12 mouse cellular contexts compared by ENCODE assay signal in the genomic region with DNA sequence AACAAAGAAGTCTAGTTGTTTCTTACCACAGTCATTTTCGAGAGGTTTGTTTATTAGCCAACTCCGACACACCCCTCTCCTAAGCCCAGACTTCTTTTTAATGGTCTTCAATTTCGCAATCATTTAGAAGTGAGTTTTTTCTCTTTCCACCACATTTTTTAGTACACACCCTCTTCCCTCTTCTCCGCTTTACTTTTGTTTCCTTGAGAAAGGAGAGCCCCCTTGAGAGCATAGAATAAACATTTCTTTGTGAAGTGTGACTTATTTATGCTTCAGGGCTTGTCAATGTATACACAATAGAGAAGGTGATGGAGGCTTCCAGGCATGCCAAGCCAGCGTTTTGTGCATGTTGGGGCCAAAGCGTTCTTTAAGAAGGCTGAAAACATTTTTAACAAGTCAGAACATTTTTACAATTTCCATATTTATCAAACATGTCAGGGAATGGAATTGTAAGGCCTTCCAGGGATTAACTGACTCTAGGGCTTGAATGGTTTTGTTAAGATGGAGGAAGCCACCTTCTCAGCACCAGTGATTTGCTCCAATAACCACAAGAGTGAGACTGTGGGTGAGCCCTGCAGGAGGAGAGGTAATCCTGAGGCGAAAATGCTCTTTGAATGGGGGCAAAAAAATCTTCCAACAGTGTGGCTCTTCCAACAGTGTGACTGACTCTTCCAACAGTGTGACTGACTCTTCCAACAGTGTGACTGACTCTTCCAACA.
DNase-seq lines count a peak whose midpoint lies in the region; ATAC-seq lines count a peak whose summit lies in the region.
"Had no signal": no experiment of that assay in that cellular context is flagged by ENCODE, and none has a peak within 500 bp of the region (broad histone marks: within the 10 kb centered on the region; RNA-seq: fewer than 3 reads in every experiment).

No protein-coding gene starts in this region.

- DNase-seq in embryo, embryonic 10.5 days (ENCODE audit: low spot score), result peak; percentile 27
- no peak for DNase-seq in embryo, embryonic 9.5 days (ENCODE audit: extremely low spot score)
- no peak for DNase-seq in limb, embryonic 10.5 days (ENCODE audit: low spot score)
- no peak for DNase-seq in gastrocnemius, postnatal 25 days
- DNase-seq: adrenal gland, adult 2 months; kidney, postnatal 25 days had no signal

- no peaks in the 10 kb centered on the region for H3K36me3 ChIP-seq in limb, embryonic 12.5 days
- no peaks in the 10 kb centered on the region for H3K36me3 ChIP-seq in limb, embryonic 10.5 days
- H3K36me3 ChIP-seq in stomach, embryonic 15.5 days, result no peaks in the 10 kb centered on the region
- H3K36me3 ChIP-seq: heart, embryonic 10.5 days had no signal

- no peaks in the 10 kb centered on the region for H3K27me3 ChIP-seq in limb, embryonic 12.5 days
- H3K27me3 ChIP-seq in limb, embryonic 10.5 days (ENCODE audit: low read depth, poor library complexity, severe bottlenecking), result no peaks in the 10 kb centered on the region
- no peaks in the 10 kb centered on the region for H3K27me3 ChIP-seq in stomach, embryonic 15.5 days (replicated peaks)

- no peak for ATAC-seq in limb, embryonic 12.5 days (ENCODE audit: insufficient number of reproducible peaks, insufficient read depth, low FRiP score, low TSS enrichment, low read depth)
- ATAC-seq in granulocyte monocyte progenitor cell, adult 5-6 weeks (replicated peaks; ENCODE audit: poor library complexity, severe bottlenecking), result peak; percentile 64
- peak; percentile 31; the same call in 1 of the 2 replicates for ATAC-seq in stomach, embryonic 15.5 days (ENCODE audit: insufficient read depth, low FRiP score, low read depth)
- no peak for ATAC-seq in erythroid progenitor cell, adult 5-6 weeks (replicated peaks; ENCODE audit: low FRiP score, poor library complexity, severe bottlenecking)
- ATAC-seq: hindbrain, postnatal 0 days had no signal

- WGBS in limb, embryonic 12.5 days, result 53% methylated on average over 7 of the region's 7 CpGs
- 73% methylated on average over 7 of the region's 7 CpGs for WGBS in limb, embryonic 10.5 days
- WGBS in stomach, embryonic 15.5 days, result 31% methylated on average over 7 of the region's 7 CpGs

- no peaks in the 10 kb centered on the region for H3K9me3 ChIP-seq in limb, embryonic 12.5 days
- no peaks in the 10 kb centered on the region for H3K9me3 ChIP-seq in limb, embryonic 10.5 days (replicated peaks)
- no peaks in the 10 kb centered on the region for H3K9me3 ChIP-seq in stomach, embryonic 15.5 days
- H3K9me3 ChIP-seq: heart, embryonic 10.5 days had no signal

- peaks cover 21% of the 10 kb centered on the region for H3K4me1 ChIP-seq in limb, embryonic 12.5 days (replicated peaks)
- H3K4me1 ChIP-seq in limb, embryonic 10.5 days, result peaks cover 20% of the 10 kb centered on the region
- 0 out of 2 replicates have a peak, but pooled peaks cover 8% of the 10 kb centered on the region for H3K4me1 ChIP-seq in stomach, embryonic 15.5 days

- no peak overlapping the region for H3K4me3 ChIP-seq in limb, embryonic 12.5 days (replicated peaks)
- H3K4me3 ChIP-seq in limb, embryonic 10.5 days, result no peak overlapping the region
- no peak overlapping the region for H3K4me3 ChIP-seq in stomach, embryonic 15.5 days (replicated peaks)
- H3K4me3 ChIP-seq: heart, embryonic 10.5 days had no signal

- H3K9ac ChIP-seq in limb, embryonic 12.5 days (replicated peaks), result no peak overlapping the region
- H3K9ac ChIP-seq in stomach, embryonic 15.5 days, result no peak overlapping the region

- 0 out of 2 replicates have a peak overlapping the region, but pooled peaks have one; percentile 35 for H3K27ac ChIP-seq in limb, embryonic 12.5 days
- no peak overlapping the region for H3K27ac ChIP-seq in limb, embryonic 10.5 days
- peak overlapping the region; percentile 81 for H3K27ac ChIP-seq in stomach, embryonic 15.5 days
- H3K27ac ChIP-seq: heart, embryonic 10.5 days; hindbrain, postnatal 0 days had no signal

- no peak overlapping the region for H3K4me2 ChIP-seq in limb, embryonic 12.5 days
- no peak overlapping the region for H3K4me2 ChIP-seq in stomach, embryonic 15.5 days

Comparison
In these comparisons a context has a peak if more than half of its experiments do, and no peak if none do; other contexts are left out.
1. ATAC-seq: peak in granulocyte monocyte progenitor cell, adult 5-6 weeks (single experiment) and stomach, embryonic 15.5 days (single experiment); none in limb, embryonic 12.5 days (single experiment) and erythroid progenitor cell, adult 5-6 weeks (single experiment).